Mouse (Mus musculus) layer of hippocampus, postnatal 14 days (tissue): ENCODE measurements at regions not wholly inside any gene's neighbourhood (a gene's known extent, or its start where the extent isn't known, plus 50 kb on each side); places are given as distances from the start of the nearest gene placed in this dataset.
A peak's percentile ranks its signal among the peaks of the same experiment; 100 is the strongest.
"Not testable (repeated sequence)": the region's sequence is repeated elsewhere in the genome, so short reads cannot be mapped to it uniquely, and the experiment has no call there.

Source experiments
- DNase-seq, 2 experiments: peaks; one replicate each; pipeline ENCODE4 v3.0.0; 2021 to 2022; ENCODE audit warnings: low spot score in 2 of 2, mixed read lengths in 1 of 2

GRCm38 (mm10) chr3:22815842-22816241 lies 739.4 kb downstream of the Tbl1xr1 start:
- no peak for DNase-seq

DNA sequence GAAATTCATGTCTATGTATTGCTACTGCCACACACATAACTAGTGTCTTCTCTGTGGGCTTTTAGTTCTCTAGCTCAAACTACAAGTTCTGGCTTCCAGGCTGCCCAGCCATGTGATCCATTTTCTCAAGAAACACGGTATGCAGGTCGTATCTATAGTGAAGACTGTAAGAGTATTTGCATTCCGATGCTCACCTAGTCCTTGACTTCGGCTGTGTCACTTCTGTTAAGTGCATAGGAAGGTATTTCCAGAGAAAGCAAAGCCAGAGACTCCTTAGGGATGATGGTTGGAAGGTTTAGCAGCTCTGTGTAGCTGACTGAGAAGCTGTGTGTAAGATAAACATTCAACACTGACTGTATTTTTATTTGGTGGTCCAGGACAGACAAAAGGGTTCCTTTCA lies 750.0 kb downstream of the Tbl1xr1 start:
- no peak for DNase-seq

- no peak for DNase-seq
These were observed 762.5 kb downstream of the Tbl1xr1 start for GRCm38 (mm10) chr3:22838986-22839385.

DNA sequence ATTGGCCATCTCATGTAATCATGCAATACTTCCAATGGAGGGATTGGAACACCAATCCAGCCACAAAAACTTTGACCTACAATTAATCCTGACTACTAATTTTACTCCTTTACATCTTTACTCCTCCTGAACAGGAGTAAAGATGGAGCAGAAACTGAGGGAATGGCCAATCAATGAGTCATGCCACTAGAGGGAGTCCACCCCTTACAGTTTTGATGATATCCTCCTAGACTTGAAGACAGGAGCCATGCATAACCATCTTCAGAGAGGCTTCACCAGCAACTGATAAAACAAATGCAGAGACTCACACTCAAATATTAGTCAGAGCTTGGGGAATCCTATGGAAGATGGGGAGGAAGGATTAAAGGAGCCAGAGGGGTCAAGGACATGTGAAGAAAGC lies 774.0 kb downstream of the Tbl1xr1 start:
- no peak for DNase-seq

DNA sequence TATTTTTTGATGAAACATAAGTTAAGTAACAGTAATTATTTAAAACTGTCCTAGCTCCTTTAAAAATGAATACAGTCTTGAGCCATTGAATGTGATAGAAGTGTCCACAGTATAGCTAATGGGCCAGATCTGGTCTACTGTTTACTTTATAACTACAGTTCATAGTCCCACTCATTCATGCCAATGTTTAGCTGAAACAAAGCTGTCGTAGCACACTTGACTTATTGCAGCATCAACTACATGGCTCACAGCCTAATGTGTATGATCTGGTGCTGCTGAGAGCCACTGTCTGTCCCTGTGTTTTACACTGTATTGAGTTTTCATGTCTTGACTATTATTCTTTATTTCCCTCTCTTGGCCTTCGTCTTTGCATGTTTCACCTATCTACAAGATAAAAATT lies 787.1 kb downstream of the Tbl1xr1 start:
- DNase-seq: no peak

- DNase-seq: no peak
These were observed 801.4 kb downstream of the Tbl1xr1 start for GRCm38 (mm10) chr3:22877883-22878282.

- DNase-seq: no peak
These were observed 816.3 kb downstream of the Tbl1xr1 start for GRCm38 (mm10) chr3:22892735-22893134.

- no peak for DNase-seq
These were observed 821.2 kb downstream of the Tbl1xr1 start for GRCm38 (mm10) chr3:22897651-22898050.

DNA sequence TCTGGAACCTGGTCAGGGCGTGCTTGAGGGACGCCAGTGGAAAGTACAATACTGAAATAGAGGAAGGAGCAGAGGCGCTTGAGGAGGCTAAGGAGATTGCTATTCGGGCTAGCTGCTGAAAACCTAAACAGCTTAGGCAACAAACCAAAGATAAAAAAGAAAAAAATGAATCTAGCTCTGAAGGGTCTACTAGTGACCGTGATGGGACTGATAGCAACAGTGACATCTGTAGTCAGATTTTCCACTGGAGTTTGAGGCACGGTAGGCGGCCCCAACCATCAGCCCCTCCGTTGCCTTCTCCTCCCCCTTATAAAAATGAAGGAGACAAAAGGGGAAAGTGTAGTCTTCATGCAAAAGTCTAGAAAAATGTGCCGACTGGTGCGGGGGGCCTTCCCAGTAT lies 824.5 kb downstream of the Tbl1xr1 start:
- no peak for DNase-seq

DNA sequence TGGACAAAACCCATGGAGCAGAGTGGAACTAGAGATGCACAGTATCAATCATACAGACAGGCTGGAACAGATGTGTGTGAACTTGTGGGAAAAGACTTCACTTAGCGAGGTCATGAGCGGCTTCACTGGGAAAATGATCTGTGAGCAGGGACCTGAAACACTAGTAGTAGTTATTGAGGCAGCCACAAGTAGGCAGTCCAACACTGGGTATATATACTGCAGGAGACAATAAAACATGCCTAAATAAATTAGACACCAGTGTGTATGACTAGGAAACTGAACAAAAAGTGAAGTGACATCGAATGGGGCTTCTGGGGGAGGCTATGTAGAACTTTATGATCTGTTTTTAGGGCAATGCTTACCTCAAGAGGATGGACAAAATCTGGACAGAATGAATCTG lies 852.5 kb downstream of the Tbl1xr1 start:
- DNase-seq: no peak

DNA sequence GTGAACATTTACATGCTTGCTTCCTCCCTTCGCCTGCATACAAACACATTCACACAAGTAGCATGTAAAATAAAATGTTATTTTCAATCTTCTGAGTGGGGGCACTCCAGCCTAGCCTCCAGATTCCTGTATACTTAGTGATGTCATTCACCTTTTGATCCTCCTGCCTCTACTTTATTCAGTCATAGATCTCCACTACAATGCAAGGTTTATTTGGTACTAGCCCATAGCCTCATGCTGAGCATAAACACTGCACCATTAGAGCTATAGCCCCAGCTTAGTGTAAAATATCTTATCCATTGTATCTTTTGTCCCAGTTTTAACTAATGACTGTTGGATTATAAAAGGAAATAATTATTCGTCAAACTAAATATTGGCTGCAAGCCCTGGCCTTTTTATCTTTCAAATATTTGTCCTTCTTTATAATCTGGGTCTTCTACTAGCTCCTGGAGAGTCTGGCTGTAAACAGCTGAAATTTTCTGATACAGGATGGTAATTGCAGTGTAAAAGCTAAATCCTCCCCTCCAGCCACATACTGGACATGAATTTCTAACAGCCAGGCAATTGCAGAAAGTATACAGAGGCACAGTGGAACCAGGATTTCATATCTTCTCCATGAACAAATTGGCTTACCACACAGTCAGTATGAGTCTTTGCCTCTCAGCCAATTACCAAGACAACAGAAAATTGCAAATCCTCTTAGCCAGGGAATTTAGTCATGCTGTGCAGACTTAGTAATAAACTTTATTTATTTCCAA lies 853.5 kb downstream of the Tbl1xr1 start:
- DNase-seq: peak in 1 of 2 experiments; percentile 41

DNA sequence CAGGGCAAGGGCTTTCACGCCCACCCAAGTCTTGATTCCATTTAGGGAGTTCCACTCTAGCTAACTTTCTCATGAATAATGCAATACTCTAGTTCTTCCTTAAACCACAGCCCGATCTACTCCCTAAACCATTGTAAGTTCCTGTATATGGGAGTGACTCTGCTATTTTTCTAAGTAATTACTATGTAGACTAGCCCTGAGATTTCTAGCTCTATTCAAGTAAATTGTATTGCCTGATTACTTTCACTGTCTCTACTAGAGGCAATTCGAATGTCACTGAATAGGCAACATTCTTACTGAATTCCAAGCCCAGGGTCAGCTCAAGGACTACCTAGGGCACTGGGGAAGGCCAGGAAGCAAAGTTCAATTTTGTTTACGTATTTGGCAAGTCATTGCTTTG lies 869.2 kb downstream of the Tbl1xr1 start:
- not testable (repeated sequence) for DNase-seq

- DNase-seq: no peak
These were observed 870.7 kb downstream of the Tbl1xr1 start for GRCm38 (mm10) chr3:22947181-22947580.

DNA sequence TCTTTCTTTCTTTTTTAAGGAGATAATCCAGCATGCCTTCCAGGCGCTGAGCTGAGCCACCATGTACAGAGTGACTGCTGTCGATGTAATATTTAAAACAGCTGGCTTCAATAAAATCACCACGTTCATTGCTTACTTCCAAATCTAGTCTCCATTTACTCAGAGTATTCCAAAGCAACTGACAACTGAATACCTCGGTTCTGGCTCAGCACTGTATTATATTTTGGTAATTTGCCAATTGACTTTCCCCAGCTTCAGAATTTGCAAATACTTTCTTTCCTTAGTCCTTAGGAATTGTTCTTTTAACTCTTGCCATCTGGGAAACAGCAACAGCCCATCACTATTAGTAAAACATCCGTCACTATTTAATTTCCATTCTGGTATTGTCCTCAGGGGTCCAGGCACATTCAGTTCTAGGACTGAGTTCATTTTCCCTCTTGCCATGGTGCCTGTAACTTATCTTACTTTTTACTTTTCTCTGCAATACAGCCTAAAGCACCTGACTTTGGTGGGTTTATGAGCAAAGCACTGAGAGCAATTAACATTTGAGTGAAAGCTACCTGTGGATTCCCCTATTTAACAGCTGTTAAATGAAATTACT lies 871.8 kb downstream of the Tbl1xr1 start:
- no peak for DNase-seq

GRCm38 (mm10) chr3:22957422-22957821 lies 881.0 kb downstream of the Tbl1xr1 start:
- peak in 1 of 2 experiments; percentile 8 for DNase-seq

DNA sequence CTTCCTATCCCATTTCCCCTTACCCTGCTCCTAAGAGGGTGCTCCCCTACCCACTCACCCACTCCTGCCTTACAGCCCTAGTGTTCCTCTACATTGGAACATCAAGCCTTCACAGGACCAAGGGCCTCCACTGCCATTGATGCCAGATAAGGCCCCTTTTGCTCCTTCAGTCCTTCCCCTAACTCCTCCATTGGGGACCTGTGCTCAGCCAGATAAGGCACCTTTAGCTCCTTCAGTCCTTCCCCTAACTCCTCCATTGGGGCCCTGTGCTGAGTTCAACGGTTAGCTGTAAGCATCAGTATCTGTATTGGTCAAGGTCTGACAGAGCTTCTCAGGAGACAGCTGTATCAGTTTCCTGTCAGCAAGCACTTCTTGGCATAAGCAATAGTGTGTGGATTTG lies 896.2 kb downstream of the Tbl1xr1 start:
- DNase-seq: no peak

DNA sequence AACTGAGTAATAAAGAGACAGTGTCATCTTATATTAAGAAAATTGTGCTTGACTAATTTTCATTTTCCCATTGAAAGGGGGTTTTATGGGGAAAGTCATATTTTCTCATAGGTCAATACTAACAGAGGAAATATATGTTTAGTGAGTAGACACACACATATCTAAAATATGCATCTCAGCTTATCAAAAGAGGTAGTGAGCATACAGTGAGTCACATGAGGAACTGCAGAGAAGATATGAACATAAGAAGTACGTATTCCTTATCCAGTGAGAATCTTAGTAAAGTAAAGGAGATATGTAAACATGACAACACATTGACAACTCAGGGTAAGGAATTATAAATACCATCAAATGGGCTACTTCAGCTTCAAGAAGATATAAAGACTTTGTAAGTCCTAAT lies 900.3 kb downstream of the Tbl1xr1 start:
- DNase-seq: no peak

DNA sequence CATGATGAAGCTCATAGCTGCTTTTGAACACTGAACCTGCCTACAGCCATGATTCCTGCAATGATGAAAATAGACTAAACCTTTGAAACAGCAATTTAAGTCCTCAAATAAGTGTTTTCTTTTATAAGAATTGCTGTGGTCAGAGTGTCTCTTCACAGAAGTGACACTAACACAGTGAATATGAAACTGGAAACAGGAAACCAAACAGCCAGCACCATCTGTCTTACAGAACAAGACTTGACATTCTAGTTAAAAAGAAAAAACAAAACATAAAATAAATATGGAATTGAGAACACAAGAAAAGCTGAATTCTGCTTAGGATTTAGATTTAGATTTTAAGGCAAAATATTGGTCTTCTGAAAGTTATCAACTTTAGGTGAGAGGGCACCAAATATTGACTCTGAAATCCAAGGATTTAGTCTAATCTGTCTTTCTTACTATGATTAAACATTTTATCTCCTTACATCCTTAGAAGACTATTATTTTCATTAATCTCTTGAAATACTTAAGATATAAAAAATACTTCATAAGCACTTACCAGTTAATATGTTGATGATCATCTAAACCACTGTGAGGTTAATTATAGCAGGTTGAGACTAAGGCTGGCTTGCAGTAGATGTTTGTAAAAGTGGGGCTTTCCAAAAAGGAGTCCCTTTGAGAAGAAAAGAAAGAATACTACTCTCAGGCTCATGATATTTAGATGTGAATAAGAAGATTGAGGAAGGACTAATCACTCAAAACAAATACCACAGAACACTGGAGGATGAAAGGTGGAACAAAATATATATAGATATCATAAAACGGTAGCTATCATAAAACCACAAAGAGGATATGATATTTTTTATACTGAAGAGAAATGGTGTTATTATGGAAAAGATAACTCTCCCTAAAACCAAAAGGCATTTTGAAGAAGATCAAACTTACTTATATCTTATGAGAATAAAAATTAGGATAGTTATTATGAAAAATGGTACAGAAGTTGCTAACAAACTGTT lies 903.7 kb downstream of the Tbl1xr1 start:
- no peak for DNase-seq

GRCm38 (mm10) chr3:22982430-22982829 lies 906.0 kb downstream of the Tbl1xr1 start:
- DNase-seq: no peak

DNA sequence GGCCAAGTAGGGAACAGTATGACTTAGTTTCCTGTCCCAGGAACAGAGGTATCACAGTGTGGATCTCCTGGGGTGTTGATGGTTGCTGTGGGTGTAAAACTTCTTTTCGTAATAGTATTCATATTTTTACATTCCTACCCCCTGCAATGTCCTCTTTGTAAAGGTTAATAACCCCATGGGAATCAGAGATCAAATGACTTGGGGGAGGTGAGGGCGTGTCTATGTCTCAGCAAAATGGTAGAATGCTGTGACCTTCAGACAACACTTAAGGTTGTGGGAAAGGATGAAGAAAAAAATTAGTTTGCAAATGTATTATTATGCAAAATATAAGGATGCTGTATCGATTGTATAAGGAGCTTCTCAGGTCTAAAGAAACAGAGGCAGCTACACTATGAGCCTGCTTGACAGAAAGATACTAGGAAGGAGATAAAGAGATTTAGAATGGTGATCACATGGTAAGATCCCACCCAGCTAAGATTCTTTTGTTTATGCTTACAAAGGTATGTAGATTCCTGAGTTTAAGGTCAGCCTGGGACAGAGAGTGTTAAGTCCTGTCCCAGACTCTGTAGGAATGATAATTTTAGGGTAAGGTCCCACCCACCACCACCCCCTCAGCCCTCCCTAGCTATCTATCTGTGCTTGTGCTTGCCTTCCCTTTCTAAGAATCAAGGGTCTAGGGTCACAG lies 913.8 kb downstream of the Tbl1xr1 start:
- DNase-seq: no peak

GRCm38 (mm10) chr3:22995228-22995627 lies 918.8 kb downstream of the Tbl1xr1 start:
- no peak for DNase-seq
